Mouse (Mus musculus) limb, embryonic 14.5 days (tissue): Measurements from ENCODE around the gene Tnfrsf13b. TPM values are rescaled to one million over a fixed set of nuclear protein-coding genes. Genes with fewer than 3 reads are reported as not detected.

Experiments
- ATAC-seq: fragments of 200-750 bp; cut with Nextera tagmentation; 2 replicates; pipeline ENCODE4 v1.8.0; 2017; ENCODE audit warnings: low read depth, moderate number of reproducible peaks, moderate TSS enrichment; ENCODE audit not compliant: low FRiP score
- DNase-seq: peaks from one replicate; pipeline ENCODE4 v3.0.0-alpha.2; 2015; ENCODE audit warnings: low spot score
- H3K27ac ChIP-seq: fragments of 300-500 bp; sonication (generic); replicated peaks from 2 replicates; pipeline ENCODE4 v1.5.1; 2014; ENCODE audit warnings: low read depth, mild to moderate bottlenecking, low read length, moderate library complexity, mixed read lengths
- H3K27me3 ChIP-seq: fragments of 300-500 bp; sonication (generic); 2 replicates; pipeline ENCODE4 v1.6.1; 2014; ENCODE audit warnings: low read length, mixed read lengths; ENCODE audit not compliant: control insufficient read depth, insufficient read depth
- H3K36me3 ChIP-seq: fragments of 300-500 bp; sonication (generic); 2 replicates; pipeline ENCODE4 v1.6.1; 2014; ENCODE audit warnings: mild to moderate bottlenecking, low read length, moderate library complexity, mixed read lengths; ENCODE audit not compliant: control insufficient read depth, insufficient read depth
- H3K4me1 ChIP-seq: fragments of 300-500 bp; sonication (generic); 2 replicates; pipeline ENCODE4 v1.6.1; 2014; ENCODE audit warnings: antibody characterized with exemption, low read length, mixed read lengths; ENCODE audit not compliant: control insufficient read depth, insufficient read depth
- H3K4me2 ChIP-seq: fragments of 300-500 bp; sonication (generic); replicated peaks from 2 replicates; pipeline ENCODE4 v1.6.1; 2014; ENCODE audit warnings: low read depth, mild to moderate bottlenecking, low read length, moderate library complexity; ENCODE audit not compliant: severe bottlenecking
- H3K4me3 ChIP-seq: fragments of 300-500 bp; sonication (generic); replicated peaks from 2 replicates; pipeline ENCODE4 v1.5.1; 2014; ENCODE audit warnings: low read length
- H3K9ac ChIP-seq: fragments of 300-500 bp; sonication (generic); 2 replicates; pipeline ENCODE4 v1.6.1; 2014; ENCODE audit warnings: mild to moderate bottlenecking, low read depth, low read length, moderate library complexity; ENCODE audit not compliant: severe bottlenecking
- H3K9me3 ChIP-seq: fragments of 300-500 bp; sonication (generic); 2 replicates; pipeline ENCODE4 v1.6.1; 2016; ENCODE audit warnings: low read length; ENCODE audit not compliant: control insufficient read depth
- POLR2A ChIP-seq: fragments of 200-500 bp; IDR thresholded peaks from 2 replicates; pipeline ENCODE4 v1.8.0; 2012; ENCODE audit warnings: inconsistent platforms, mild to moderate bottlenecking, moderate library complexity, borderline replicate concordance; ENCODE audit not compliant: insufficient read depth, insufficient read length; ENCODE audit errors: extremely low read depth
- WGBS: fragments of 180-500 bp; shearing (Covaris S2); extraction: QIAGEN DNeasy Blood & Tissue Kit; methylation state at CpG from one replicate; pipeline ENCODE4 v1.1.7; 2014; 5-methylcytosine and 5-hydroxymethylcytosine counted together
- polyA plus RNA-seq, 2 experiments: library from polyadenylated mRNA; depleted of rRNA in 1 of 2; stranded (reverse) in 1 of 2; unstranded in 1 of 2; fragments of >200 nt; fragmentation: Nextera tagmentation in 1 of 2; extraction: Ambion mirVana in 1 of 2; gene quantifications; 2 replicates each; pipeline versions ENCODE4 v1.2.1 to v1.2.3; 2012 to 2014

Gene Tnfrsf13b
- polyA plus RNA-seq, 2 experiments, result 2.2 to 5.1 TPM

DNA sequence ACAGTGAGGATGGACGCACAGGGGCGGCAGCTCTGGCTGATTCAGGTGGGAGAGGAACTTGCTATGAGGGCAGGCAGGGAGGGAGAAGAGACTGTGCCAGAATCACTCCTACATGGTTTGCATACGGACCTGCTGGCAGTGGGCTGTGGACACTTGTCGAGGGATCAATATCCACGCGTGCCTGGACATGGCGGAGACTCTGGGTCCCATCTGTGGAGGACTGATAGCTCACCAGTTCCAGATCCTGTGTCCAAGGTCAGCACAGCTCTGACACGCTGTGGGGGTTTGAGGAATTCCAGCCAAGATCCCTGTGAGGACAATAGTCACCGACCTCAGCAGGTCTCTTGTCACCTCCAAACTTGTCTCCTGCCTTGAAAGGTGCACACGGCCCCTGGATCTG is 16.4 kb upstream of the Tnfrsf13b start:
- Histone ChIP-seq H3K27ac (no peak overlapping the region), H3K4me2 (no peak overlapping the region), H3K4me1 (no peaks in the 10 kb centered on the region), H3K27me3 (no peaks in the 10 kb centered on the region), H3K36me3 (no peaks in the 10 kb centered on the region), H3K9ac (no peak overlapping the region), H3K9me3 (no peaks in the 10 kb centered on the region), H3K4me3 (no peak overlapping the region)
- WGBS, result 80% methylated on average over 10 of the region's 10 CpGs
- no peak for DNase-seq
- ATAC-seq, result no peak
- no peak for TF ChIP-seq POLR2A

DNA sequence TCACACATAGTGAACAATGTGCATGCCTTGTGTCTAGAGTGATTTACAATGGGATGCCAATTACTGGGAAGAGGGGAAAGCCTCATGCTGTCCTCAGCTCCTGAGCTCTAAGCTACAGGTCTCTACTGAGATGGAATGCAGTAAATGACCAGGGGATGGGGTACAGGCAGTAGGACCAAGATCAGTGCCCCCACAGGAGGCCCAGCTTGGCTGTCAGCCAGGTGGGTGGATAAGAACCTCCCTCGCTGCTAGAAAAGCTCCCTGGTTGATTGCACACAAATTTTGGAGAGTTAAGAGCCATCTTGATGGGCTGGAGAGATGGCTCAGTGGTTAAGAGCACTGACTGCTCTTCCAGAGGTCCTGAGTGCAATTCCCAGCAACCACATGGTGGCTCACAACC is 15.6 kb upstream of the Tnfrsf13b start:
- Histone ChIP-seq H3K27ac (no peak overlapping the region), H3K9ac (no peak overlapping the region), H3K4me2 (no peak overlapping the region), H3K9me3 (no peaks in the 10 kb centered on the region), H3K36me3 (no peaks in the 10 kb centered on the region), H3K27me3 (no peaks in the 10 kb centered on the region), H3K4me3 (no peak overlapping the region), H3K4me1 (no peaks in the 10 kb centered on the region)
- no peak for ATAC-seq
- 36% methylated on average over 1 of the region's 1 CpGs for WGBS
- no peak for DNase-seq
- TF ChIP-seq POLR2A, result no peak

GRCm38 (mm10) chr11:61111472-61111871 is 15.1 kb upstream of the Tnfrsf13b start:
- DNase-seq, result no peak
- H3K27me3 ChIP-seq, result no peaks in the 10 kb centered on the region
- no peak overlapping the region for H3K27ac ChIP-seq
- H3K4me3 ChIP-seq, result no peak overlapping the region
- 93% methylated on average over 4 of the region's 4 CpGs for WGBS
- no peaks in the 10 kb centered on the region for H3K36me3 ChIP-seq
- no peak overlapping the region for H3K4me2 ChIP-seq
- no peak overlapping the region for H3K9ac ChIP-seq
- ATAC-seq, result no peak
- TF ChIP-seq POLR2A, result no peak
- H3K9me3 ChIP-seq, result no peaks in the 10 kb centered on the region
- no peaks in the 10 kb centered on the region for H3K4me1 ChIP-seq

DNA sequence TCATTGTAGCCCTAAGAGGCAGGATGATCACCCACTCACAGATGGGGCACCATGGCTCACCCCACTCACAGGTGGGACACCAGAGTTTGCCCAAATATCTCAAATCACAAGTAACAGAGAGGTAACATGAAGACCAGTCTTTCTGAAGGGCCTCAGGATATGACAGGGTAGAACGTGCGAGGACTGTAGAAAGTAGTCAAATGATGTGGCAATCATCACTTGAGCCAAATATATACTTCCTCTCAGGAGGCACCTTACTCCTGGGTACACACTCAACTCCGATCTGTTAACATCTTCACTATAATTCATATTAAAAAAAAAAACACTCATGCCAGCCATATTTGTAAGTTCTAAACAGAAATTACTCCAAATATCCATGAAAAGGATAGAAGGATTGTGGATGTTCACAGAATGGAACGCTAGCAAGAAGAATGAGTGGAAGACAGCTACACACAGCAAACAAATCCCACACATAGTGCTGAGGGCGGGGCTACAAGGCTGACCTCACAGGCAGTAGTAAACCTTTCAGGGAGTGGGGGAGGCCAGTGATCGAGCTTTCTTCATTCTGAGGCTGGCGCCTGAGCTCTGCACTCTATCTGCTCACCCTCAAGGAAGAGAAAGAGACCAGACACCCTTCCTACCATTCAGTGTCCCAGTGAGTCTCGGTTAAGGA is 14.1 kb upstream of the Tnfrsf13b start:
- H3K4me1 ChIP-seq, result no peaks in the 10 kb centered on the region
- 74% methylated on average over 8 of the region's 8 CpGs for WGBS
- no peaks in the 10 kb centered on the region for H3K36me3 ChIP-seq
- no peaks in the 10 kb centered on the region for H3K27me3 ChIP-seq
- H3K9me3 ChIP-seq, result no peaks in the 10 kb centered on the region
- no peak overlapping the region for H3K9ac ChIP-seq
- no peak overlapping the region for H3K27ac ChIP-seq
- ATAC-seq (no peak), DNase-seq (no peak)
- no peak for TF ChIP-seq POLR2A
- H3K4me2 ChIP-seq, result no peak overlapping the region
- no peak overlapping the region for H3K4me3 ChIP-seq

DNA sequence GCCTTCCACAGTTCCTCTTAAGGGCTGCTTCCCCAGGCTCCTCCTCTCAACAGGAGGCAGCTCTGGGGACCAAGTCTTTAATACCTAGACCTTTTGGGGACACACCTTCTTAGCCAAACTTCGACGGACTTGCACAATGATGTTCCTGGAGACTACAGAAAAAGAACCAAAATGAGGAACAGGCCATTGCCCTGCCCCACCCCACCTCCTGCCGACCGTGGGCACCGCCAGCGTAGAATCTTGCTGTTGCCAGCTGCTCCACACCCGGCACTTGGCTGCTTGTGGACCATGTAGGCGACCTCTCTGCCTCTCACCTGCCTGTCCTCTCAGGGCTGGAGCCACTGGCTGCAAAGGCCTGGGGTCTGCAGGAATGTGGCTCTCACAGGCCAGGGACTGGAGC is 10.3 kb upstream of the Tnfrsf13b start:
- no peak for TF ChIP-seq POLR2A
- no peak for DNase-seq
- WGBS, result 69% methylated on average over 8 of the region's 8 CpGs
- no peaks in the 10 kb centered on the region for H3K36me3 ChIP-seq
- H3K4me3 ChIP-seq, result no peak overlapping the region
- H3K27ac ChIP-seq, result no peak overlapping the region
- no peaks in the 10 kb centered on the region for H3K9me3 ChIP-seq
- H3K9ac ChIP-seq, result no peak overlapping the region
- no peak overlapping the region for H3K4me2 ChIP-seq
- no peak for ATAC-seq
- no peaks in the 10 kb centered on the region for H3K4me1 ChIP-seq
- no peaks in the 10 kb centered on the region for H3K27me3 ChIP-seq
